Mouse (Mus musculus) macrophage (primary cell): ENCODE results near the gene Ctnna3. TPM values are rescaled to one million over a fixed set of nuclear protein-coding genes. Genes with fewer than 3 reads are reported as not detected.

ENCODE experiments used
- H3K27ac ChIP-seq: fragments of 350-480 bp; formaldehyde crosslinking; 2 replicates; pipeline ENCODE4 v1.9.0; 2021
- H3K36me3 ChIP-seq: fragments of 350-480 bp; formaldehyde crosslinking; 2 replicates; pipeline ENCODE4 v1.9.0; 2021; ENCODE audit errors: inconsistent target
- H3K4me3 ChIP-seq: fragments of 350-480 bp; formaldehyde crosslinking; 2 replicates; pipeline ENCODE4 v1.9.0; 2021; ENCODE audit errors: inconsistent target
- H3K79me2 ChIP-seq: fragments of 350-480 bp; formaldehyde crosslinking; 2 replicates; pipeline ENCODE4 v1.9.0; 2021; ENCODE audit errors: inconsistent target
- WGBS: methylation state at CpG from one replicate; pipeline ENCODE4 v1.1.7; 2026; ENCODE audit warnings: inconsistent platforms; ENCODE audit not compliant: missing documents; 5-methylcytosine and 5-hydroxymethylcytosine counted together
- polyA plus RNA-seq: library from polyadenylated mRNA; stranded (reverse); fragments of 250-400 nt; gene quantifications from 3 replicates; pipeline ENCODE4 v1.2.4, GENCODE M21; 2018; ENCODE audit warnings: inconsistent platforms

Gene Ctnna3
- polyA plus RNA-seq, 1 experiment from 2014 or later, result not detected

GRCm38 (mm10) chr10:64087936-64088773 is 658.3 kb downstream of the Ctnna3 start:
- no peaks in the 10 kb centered on the region for H3K36me3 ChIP-seq
- WGBS, result 7% methylated on average over 26 of the region's 26 CpGs
- no peaks in the 10 kb centered on the region for H3K79me2 ChIP-seq
- H3K27ac ChIP-seq, result no peak overlapping the region
- H3K4me3 ChIP-seq, result no peak overlapping the region

DNA sequence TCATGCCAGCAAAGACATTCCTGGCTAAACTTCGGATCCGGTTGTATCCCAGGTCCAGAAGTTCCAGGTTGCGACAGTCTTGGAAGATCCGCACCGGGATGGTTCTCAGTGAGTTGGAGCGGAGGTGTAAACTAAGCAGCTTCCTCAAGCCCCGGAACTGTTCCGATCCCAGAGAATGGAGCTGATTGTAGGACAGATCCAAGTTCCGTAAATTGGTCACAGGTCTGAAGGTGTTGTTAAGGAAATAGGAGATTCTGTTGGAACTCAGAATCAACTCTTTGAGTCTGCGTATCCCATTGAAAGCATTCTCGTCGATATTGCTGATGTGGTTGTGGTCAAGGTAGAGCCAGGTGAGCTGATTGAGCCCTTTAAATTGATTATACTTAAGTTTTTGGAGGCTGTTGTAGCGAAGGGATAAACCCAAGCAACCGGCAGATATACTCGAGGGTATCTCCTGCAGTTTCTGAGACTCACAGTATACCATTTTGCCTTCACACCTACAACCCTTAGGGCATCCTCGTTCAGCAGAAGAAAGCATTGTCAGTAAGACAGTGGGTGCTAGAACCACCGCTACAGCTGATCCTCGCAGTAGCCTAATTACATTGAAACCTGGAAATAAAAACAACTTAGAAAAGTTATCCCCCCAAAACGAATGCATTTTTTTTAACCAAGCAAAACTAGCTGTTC is 659.0 kb downstream of the Ctnna3 start:
- Histone ChIP-seq H3K79me2 (no peaks in the 10 kb centered on the region), H3K36me3 (no peaks in the 10 kb centered on the region), H3K27ac (no peak overlapping the region), H3K4me3 (no peak overlapping the region)
- 29% methylated on average over 19 of the region's 19 CpGs for WGBS

GRCm38 (mm10) chr10:64089680-64090460 is 660.0 kb downstream of the Ctnna3 start, which contains the start of gene Lrrtm3:
Lrrtm3 (minus strand) TSS chr10:64090277.
- H3K4me3 ChIP-seq, result no peak within 1 kb of the TSS
- no peaks in the 10 kb centered on the region for H3K36me3 ChIP-seq
- WGBS, result 9% methylated on average over 22 of the region's 22 CpGs
- no peak within 1 kb of the TSS for H3K27ac ChIP-seq
- no peaks in the 10 kb centered on the region for H3K79me2 ChIP-seq

- no peaks in the 10 kb centered on the region for H3K36me3 ChIP-seq
- H3K79me2 ChIP-seq, result no peaks in the 10 kb centered on the region
- no peak overlapping the region for H3K27ac ChIP-seq
- WGBS, result 92% methylated on average over 1 of the region's 1 CpGs
- H3K4me3 ChIP-seq, result no peak overlapping the region
These were observed 666.6 kb downstream of the Ctnna3 start for GRCm38 (mm10) chr10:64096532-64096931.

DNA sequence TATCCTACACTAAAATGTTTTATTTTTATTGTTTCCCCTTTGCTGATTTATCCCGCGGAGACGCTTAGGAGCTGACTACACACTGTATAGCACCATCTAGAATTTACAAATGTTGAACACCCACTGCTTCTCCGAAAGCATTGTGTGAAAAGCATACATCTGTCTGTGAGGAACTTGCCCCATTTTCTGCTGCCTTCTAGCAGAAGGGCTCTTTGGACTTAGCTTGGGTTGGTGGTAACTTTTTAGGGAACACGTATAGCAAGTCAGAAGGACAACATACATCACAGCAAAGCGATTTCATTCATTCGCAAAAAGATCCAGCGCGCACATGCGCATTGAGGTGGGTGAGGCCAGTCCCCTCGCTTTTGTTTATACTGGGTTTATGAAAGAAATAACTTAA is 685.3 kb downstream of the Ctnna3 start:
- WGBS, result 91% methylated on average over 11 of the region's 11 CpGs
- no peak overlapping the region for H3K4me3 ChIP-seq
- no peaks in the 10 kb centered on the region for H3K36me3 ChIP-seq
- no peaks in the 10 kb centered on the region for H3K79me2 ChIP-seq
- no peak overlapping the region for H3K27ac ChIP-seq

DNA sequence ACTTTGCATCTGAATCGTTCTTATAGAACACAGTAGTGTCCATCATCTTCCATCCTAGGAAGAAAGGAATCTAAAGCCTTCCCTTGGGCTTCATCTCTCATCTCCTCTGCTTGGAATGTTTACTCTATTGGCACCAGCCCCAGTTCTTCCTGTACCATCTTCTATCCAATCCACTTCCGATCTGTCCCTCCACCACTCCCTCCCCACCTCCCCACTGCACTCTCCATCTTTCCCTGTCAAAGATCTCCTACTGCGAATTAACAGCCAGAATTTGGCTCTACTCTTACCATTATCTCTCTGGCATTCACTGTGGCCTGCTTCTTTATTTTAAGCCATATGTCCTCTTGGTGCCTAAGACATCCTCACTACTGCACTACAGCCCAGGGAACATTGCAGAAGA is 688.9 kb downstream of the Ctnna3 start:
- Histone ChIP-seq H3K79me2 (no peaks in the 10 kb centered on the region), H3K4me3 (no peak overlapping the region), H3K27ac (no peak overlapping the region), H3K36me3 (no peaks in the 10 kb centered on the region)
- 72% methylated on average over 3 of the region's 3 CpGs for WGBS

GRCm38 (mm10) chr10:64130397-64131150 is 700.7 kb downstream of the Ctnna3 start:
- Histone ChIP-seq H3K4me3 (no peak overlapping the region), H3K27ac (no peak overlapping the region), H3K79me2 (no peaks in the 10 kb centered on the region), H3K36me3 (no peaks in the 10 kb centered on the region)
- 91% methylated on average over 15 of the region's 15 CpGs for WGBS

GRCm38 (mm10) chr10:64133461-64133860 is 703.6 kb downstream of the Ctnna3 start:
- Histone ChIP-seq H3K27ac (no peak overlapping the region), H3K36me3 (no peaks in the 10 kb centered on the region), H3K79me2 (no peaks in the 10 kb centered on the region), H3K4me3 (no peak overlapping the region)
- WGBS, result 74% methylated on average over 3 of the region's 3 CpGs

DNA sequence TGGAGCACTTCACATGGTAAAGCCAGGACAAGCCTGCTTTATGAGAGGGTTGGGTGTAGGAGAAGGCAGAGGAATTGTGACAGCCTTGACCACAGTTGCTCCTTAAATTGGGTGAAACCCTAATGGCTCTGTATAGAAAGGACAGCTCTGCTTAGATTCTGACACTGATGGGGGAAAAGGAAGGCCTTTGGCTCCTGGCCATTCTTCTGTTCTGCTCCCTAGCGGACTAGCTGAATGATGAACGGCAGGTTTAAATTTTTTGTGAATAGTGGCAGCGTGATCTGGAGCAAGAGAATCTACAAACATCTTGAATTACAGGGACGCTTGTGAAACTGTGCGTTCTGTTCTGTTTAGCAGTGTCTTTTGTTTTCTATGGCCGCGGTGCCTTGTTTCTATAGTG is 705.6 kb downstream of the Ctnna3 start:
- no peak overlapping the region for H3K4me3 ChIP-seq
- H3K79me2 ChIP-seq, result no peaks in the 10 kb centered on the region
- H3K36me3 ChIP-seq, result no peaks in the 10 kb centered on the region
- 86% methylated on average over 7 of the region's 7 CpGs for whole genome bisulfite sequencing
- no peak overlapping the region for H3K27ac ChIP-seq

DNA sequence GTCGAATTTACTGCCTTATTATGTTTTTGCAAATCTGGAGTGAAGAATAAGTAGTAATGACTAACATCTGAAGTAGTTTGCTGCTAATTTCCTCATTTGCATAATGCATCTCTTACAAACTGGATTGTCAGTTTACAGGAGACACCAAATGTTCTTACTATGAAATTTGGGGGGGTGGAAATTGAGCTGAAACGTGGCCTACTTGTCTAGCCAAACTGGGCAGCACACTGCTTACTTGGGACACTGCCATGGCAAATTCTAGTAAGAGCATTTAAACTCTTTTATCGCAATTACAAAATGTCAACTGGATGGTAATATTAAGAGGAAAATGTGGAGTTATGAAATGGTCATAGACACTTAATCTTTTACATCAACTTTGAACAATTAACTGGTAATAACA is 716.6 kb downstream of the Ctnna3 start:
- Histone ChIP-seq H3K36me3 (no peaks in the 10 kb centered on the region), H3K27ac (no peak overlapping the region), H3K4me3 (no peak overlapping the region), H3K79me2 (no peaks in the 10 kb centered on the region)
- 75% methylated on average over 3 of the region's 3 CpGs for WGBS

DNA sequence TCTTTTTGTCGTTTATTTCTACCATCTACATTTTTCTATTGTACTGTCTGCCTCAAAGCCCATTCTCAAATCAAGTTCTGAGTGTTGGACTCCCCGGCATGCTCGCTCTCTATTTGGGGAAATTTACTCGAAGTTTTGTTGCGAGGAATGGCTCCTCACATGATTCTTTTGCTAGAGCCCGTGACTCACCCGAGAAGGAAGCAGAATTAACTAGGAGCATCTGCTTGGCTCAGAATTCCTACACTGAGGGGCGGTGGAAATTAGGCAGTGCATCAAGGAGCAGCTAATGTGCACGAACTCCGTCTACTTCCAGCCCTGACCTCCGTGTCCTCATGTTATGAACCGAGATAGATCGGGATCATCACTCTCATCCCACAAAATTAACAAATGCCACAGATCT is 751.8 kb downstream of the Ctnna3 start:
- no peaks in the 10 kb centered on the region for H3K36me3 ChIP-seq
- 89% methylated on average over 13 of the region's 13 CpGs for WGBS
- no peak overlapping the region for H3K27ac ChIP-seq
- H3K4me3 ChIP-seq, result no peak overlapping the region
- H3K79me2 ChIP-seq, result no peaks in the 10 kb centered on the region

- no peak overlapping the region for H3K27ac ChIP-seq
- WGBS, result 78% methylated on average over 4 of the region's 4 CpGs
- H3K4me3 ChIP-seq, result no peak overlapping the region
- H3K79me2 ChIP-seq, result no peaks in the 10 kb centered on the region
- no peaks in the 10 kb centered on the region for H3K36me3 ChIP-seq
These were observed 752.8 kb downstream of the Ctnna3 start for GRCm38 (mm10) chr10:64182731-64183130.

- WGBS, result 89% methylated on average over 3 of the region's 3 CpGs
- Histone ChIP-seq H3K36me3 (no peaks in the 10 kb centered on the region), H3K4me3 (no peak overlapping the region), H3K27ac (no peak overlapping the region), H3K79me2 (no peaks in the 10 kb centered on the region)
These were observed 758.1 kb downstream of the Ctnna3 start for GRCm38 (mm10) chr10:64188046-64188445.

- Histone ChIP-seq H3K4me3 (no peak overlapping the region), H3K79me2 (no peaks in the 10 kb centered on the region), H3K36me3 (no peaks in the 10 kb centered on the region), H3K27ac (no peak overlapping the region)
- WGBS, result 53% methylated on average over 1 of the region's 1 CpGs
These were observed 767.7 kb downstream of the Ctnna3 start for GRCm38 (mm10) chr10:64197584-64197983.
